Comparison of ENCODE assay signal across 22 mouse cellular contexts in the genomic region with DNA sequence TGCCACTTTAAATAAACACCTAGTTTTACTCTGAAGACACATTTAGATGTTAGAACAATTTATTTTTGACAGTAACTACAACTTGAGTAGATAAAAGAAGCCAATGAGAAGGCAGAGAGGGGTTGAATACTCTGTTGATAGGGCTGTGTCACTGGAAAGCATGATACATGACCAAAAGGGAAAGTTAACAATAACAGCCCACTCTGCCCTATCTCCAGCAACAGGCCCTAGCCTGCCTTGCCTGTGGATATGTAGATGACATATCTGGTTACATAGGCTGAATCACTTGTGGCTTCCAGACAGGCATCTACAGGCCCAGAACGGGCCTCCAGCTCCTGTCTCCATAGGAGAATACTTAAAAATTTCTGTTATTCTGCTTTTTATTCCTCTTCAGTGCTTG.
DNase-seq lines count a peak whose midpoint lies in the region; ATAC-seq lines count a peak whose summit lies in the region.
"Had no signal": no experiment of that assay in that cellular context is flagged by ENCODE, and none has a peak within 500 bp of the region (broad histone marks: within the 10 kb centered on the region; RNA-seq: fewer than 3 reads in every experiment).

No protein-coding gene starts in this region.

- DNase-seq in spleen, adult 12 weeks (ENCODE audit: low spot score) = peak; percentile 9
- no peak for DNase-seq in spleen, postnatal 14 days (ENCODE audit: low spot score in 2 of 2)
- DNase-seq in c-Kit-positive CD71-negative TER-119-negative erythroid progenitor cells, embryonic 14.5 days (ENCODE audit: low read depth) = peak; percentile 17
- DNase-seq in liver, embryonic 11.5 days (ENCODE audit: low spot score) = no peak
- DNase-seq in gastrocnemius, adult 8-10 months (ENCODE audit: low spot score in 2 of 2) = no peak
- no peak for DNase-seq in MN1 (ENCODE audit: low spot score)
- DNase-seq: cerebellum, postnatal 10 days; heart, adult 11 months; kidney, adult 9 months; left cerebral cortex, postnatal 4 days; lung, adult 18-20 months; lung, postnatal 36 days; retina, postnatal 1 day; right cerebral cortex, postnatal 4 days had no signal

- H3K36me3 ChIP-seq in liver, embryonic 11.5 days (ENCODE audit: control insufficient read depth, insufficient read depth, low read length) = no peaks in the 10 kb centered on the region
- no peaks in the 10 kb centered on the region for H3K36me3 ChIP-seq in midbrain, embryonic 16.5 days (ENCODE audit: control insufficient read depth, insufficient read depth, low read length)
- H3K36me3 ChIP-seq: heart, embryonic 15.5 days; hindbrain, embryonic 10.5 days; midbrain, embryonic 13.5 days had no signal

- H3K4me2 ChIP-seq in liver, embryonic 11.5 days = peak overlapping the region; percentile 2; the same call in 1 of the 2 replicates
- no peak overlapping the region for H3K4me2 ChIP-seq in midbrain, embryonic 16.5 days (ENCODE audit: low read length)
- H3K4me2 ChIP-seq: heart, embryonic 15.5 days; midbrain, embryonic 13.5 days had no signal

- H3K9ac ChIP-seq in liver, embryonic 11.5 days (ENCODE audit: low read depth, low read length) = no peak overlapping the region
- no peak overlapping the region for H3K9ac ChIP-seq in midbrain, embryonic 16.5 days (ENCODE audit: low read depth, low read length)
- H3K9ac ChIP-seq: heart, embryonic 15.5 days; midbrain, embryonic 13.5 days had no signal

- H3K27me3 ChIP-seq in liver, embryonic 11.5 days (replicated peaks; ENCODE audit: control insufficient read depth, insufficient read depth, low read length) = no peaks in the 10 kb centered on the region
- no peaks in the 10 kb centered on the region for H3K27me3 ChIP-seq in midbrain, embryonic 16.5 days (ENCODE audit: control insufficient read depth, insufficient read depth, low read depth, low read length)
- H3K27me3 ChIP-seq: heart, embryonic 15.5 days; midbrain, embryonic 13.5 days had no signal

- peak; percentile 95 for ATAC-seq in liver, embryonic 11.5 days (replicated peaks; ENCODE audit: low FRiP score)
- peak; percentile 93 for ATAC-seq in megakaryocyte progenitor cell, adult 5-6 weeks (replicated peaks; ENCODE audit: poor library complexity)
- ATAC-seq in midbrain, embryonic 16.5 days = no peak
- ATAC-seq: forebrain, embryonic 16.5 days; midbrain, embryonic 13.5 days had no signal

- no peak overlapping the region for H3K4me3 ChIP-seq in liver, embryonic 11.5 days (ENCODE audit: low read depth, low read length)
- no peak overlapping the region for H3K4me3 ChIP-seq in midbrain, embryonic 16.5 days (ENCODE audit: low read depth, low read length)
- H3K4me3 ChIP-seq: erythroblast, embryonic 14.5 days; heart, embryonic 15.5 days; hindbrain, embryonic 10.5 days; midbrain, embryonic 13.5 days; myocyte had no signal

- 36% methylated on average over 1 of the region's 1 CpGs for WGBS in liver, embryonic 11.5 days
- 88% methylated on average over 1 of the region's 1 CpGs for WGBS in midbrain, embryonic 16.5 days

- H3K27ac ChIP-seq in liver, embryonic 11.5 days (ENCODE audit: low read depth, low read length) = peak overlapping the region; percentile 58
- no peak overlapping the region for H3K27ac ChIP-seq in midbrain, embryonic 16.5 days (ENCODE audit: low read length)
- H3K27ac ChIP-seq: heart, embryonic 15.5 days; hindbrain, embryonic 10.5 days; midbrain, embryonic 13.5 days had no signal

- H3K4me1 ChIP-seq in liver, embryonic 11.5 days (replicated peaks; ENCODE audit: control insufficient read depth, insufficient read depth, low read length) = peaks cover 17% of the 10 kb centered on the region
- no peaks in the 10 kb centered on the region for H3K4me1 ChIP-seq in midbrain, embryonic 16.5 days (ENCODE audit: control insufficient read depth, insufficient read depth, low read length)
- H3K4me1 ChIP-seq: hindbrain, embryonic 10.5 days; midbrain, embryonic 13.5 days had no signal

- H3K9me3 ChIP-seq in liver, embryonic 11.5 days (ENCODE audit: control insufficient read depth, low read length) = no peaks in the 10 kb centered on the region
- H3K9me3 ChIP-seq in midbrain, embryonic 16.5 days (replicated peaks; ENCODE audit: control insufficient read depth, low read length, poor library complexity, severe bottlenecking) = no peaks in the 10 kb centered on the region
- H3K9me3 ChIP-seq: heart, embryonic 15.5 days; hindbrain, embryonic 10.5 days; midbrain, embryonic 13.5 days had no signal

Comparison
In these comparisons a context has a peak if more than half of its experiments do, and no peak if none do; other contexts are left out.
1. DNase-seq: peak in spleen, adult 12 weeks (single experiment) and c-Kit-positive CD71-negative TER-119-negative erythroid progenitor cells, embryonic 14.5 days (single experiment); none in spleen, postnatal 14 days (0 of 2), liver, embryonic 11.5 days (single experiment), gastrocnemius, adult 8-10 months (0 of 2) and MN1 (single experiment).